Mouse (Mus musculus) lung, adult 2 months (tissue): Measurements from ENCODE around the gene Rab19. TPM values are rescaled to one million over a fixed set of nuclear protein-coding genes. Genes with fewer than 3 reads are reported as not detected.
"Not testable (repeated sequence)": the region's sequence is repeated elsewhere in the genome, so short reads cannot be mapped to it uniquely, and the experiment has no call there.

Source experiments
- DNase-seq: peaks from one replicate; pipeline ENCODE4 v3.0.0; 2022
- H3K4me1 ChIP-seq: fragments of 200-500 bp; 2 replicates; pipeline ENCODE4 v1.6.1; 2011; ENCODE audit warnings: low read length; ENCODE audit not compliant: control insufficient read depth, insufficient read depth
- H3K4me3 ChIP-seq: fragments of 200-500 bp; replicated peaks from 2 replicates; pipeline ENCODE3; 2011; ENCODE audit warnings: low read depth, mild to moderate bottlenecking, control low read depth, low read length; ENCODE audit errors: extremely low read depth
- CTCF ChIP-seq: fragments of 200-500 bp; IDR thresholded peaks from 2 replicates; pipeline ENCODE4 v1.5.1; 2011; ENCODE audit warnings: mild to moderate bottlenecking, low read length, control low read depth; ENCODE audit not compliant: insufficient read depth
- POLR2A ChIP-seq: fragments of 200-500 bp; IDR thresholded peaks from 2 replicates; pipeline ENCODE4 v1.6.1; 2011; ENCODE audit warnings: low read depth, mild to moderate bottlenecking, control low read depth, low read length, borderline replicate concordance; ENCODE audit errors: extremely low read depth
- WGBS: fragments of 180-500 bp; shearing (Covaris S2); methylation state at CpG from one replicate; pipeline ENCODE4 v1.1.7; 2018; 5-methylcytosine and 5-hydroxymethylcytosine counted together
- polyA plus RNA-seq: library from polyadenylated mRNA; depleted of rRNA; stranded (reverse); fragments of >200 nt; gene quantifications from 2 replicates; pipeline ENCODE4 v1.2.3, GENCODE M21; 2012; rRNA removed

Gene Rab19
- polyA plus RNA-seq, 1 experiment: 5.2 TPM

- no peaks in the 10 kb centered on the region for H3K4me1 ChIP-seq
- TF ChIP-seq CTCF (no peak), POLR2A (no peak)
- H3K4me3 ChIP-seq: no peak overlapping the region
- 65% methylated on average over 2 of the region's 2 CpGs for WGBS
- no peak for DNase-seq
Observed at GRCm38 (mm10) chr6:39434886-39435492, 54.0 kb downstream of the Rab19 start.

GRCm38 (mm10) chr6:39435875-39436274 is 54.9 kb downstream of the Rab19 start:
- Histone ChIP-seq H3K4me1 (no peaks in the 10 kb centered on the region), H3K4me3 (no peak overlapping the region)
- TF ChIP-seq POLR2A: no peak
- TF ChIP-seq CTCF: no peak
- DNase-seq: no peak
- 86% methylated on average over 5 of the region's 5 CpGs for WGBS

GRCm38 (mm10) chr6:39437519-39437918 is 56.5 kb downstream of the Rab19 start:
- not testable (repeated sequence) for H3K4me1 ChIP-seq, DNase-seq, H3K4me3 ChIP-seq
- 87% methylated on average over 6 of the region's 6 CpGs for WGBS

Other genes starting within 250 kb of the Rab19 start
- gene Kdm7a, start 174.4 kb upstream of the Rab19 start, polyA plus RNA-seq: 2.7 and 4.0 TPM in 2 replicates
- gene Slc37a3, start 3.5 kb upstream of the Rab19 start, polyA plus RNA-seq: 13.7 and 21.1 TPM in 2 replicates
- gene Mkrn1, start 39.3 kb downstream of the Rab19 start, polyA plus RNA-seq: 35.8 TPM in 2 replicates
- 21.3 and 22.9 TPM in 2 replicates for gene Dennd2a, start 176.7 kb downstream of the Rab19 start, polyA plus RNA-seq
- 10.9 and 11.5 TPM in 2 replicates for gene Adck2, start 192.7 kb downstream of the Rab19 start, polyA plus RNA-seq
- 0.66 TPM in 1 of 2 replicates, not detected in the other for gene Gm42420, start 204.6 kb downstream of the Rab19 start, polyA plus RNA-seq
- gene Ndufb2, start 211.4 kb downstream of the Rab19 start, polyA plus RNA-seq: 162 and 200 TPM in 2 replicates